Mouse (Mus musculus) A20 (cell line): Measurements from ENCODE around the gene Cd83.

Source experiments
- DNase-seq: peaks from one replicate; pipeline ENCODE4 v3.0.0-alpha.2; 2011; ENCODE audit warnings: low read depth, low spot score

Cd83 gene

GRCm38 (mm10) chr13:43806371-43807271 is 22.0 kb downstream of the Cd83 start:
- DNase-seq = no peak

DNA sequence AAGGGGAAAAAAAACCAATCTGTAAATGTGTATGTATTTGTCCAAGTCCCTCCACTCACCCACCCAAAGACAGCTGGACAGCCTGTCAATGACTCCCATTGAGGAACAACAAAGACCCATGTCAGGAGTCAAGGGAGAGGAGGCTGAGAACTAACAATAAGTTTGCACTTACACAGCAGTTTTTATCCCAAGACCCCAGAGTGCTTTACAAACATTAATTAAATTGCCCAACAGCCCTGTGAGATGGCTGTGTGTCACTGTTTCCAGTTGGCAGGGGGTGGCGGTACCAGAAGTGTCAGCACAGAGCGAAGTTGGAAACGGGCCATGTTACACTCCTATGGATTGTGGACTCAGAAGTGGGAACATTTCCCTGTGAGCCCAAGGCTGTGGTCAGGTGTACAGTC is 22.7 kb downstream of the Cd83 start:
- no peak for DNase-seq

GRCm38 (mm10) chr13:43810621-43811020 is 26.0 kb downstream of the Cd83 start:
- no peak for DNase-seq

DNA sequence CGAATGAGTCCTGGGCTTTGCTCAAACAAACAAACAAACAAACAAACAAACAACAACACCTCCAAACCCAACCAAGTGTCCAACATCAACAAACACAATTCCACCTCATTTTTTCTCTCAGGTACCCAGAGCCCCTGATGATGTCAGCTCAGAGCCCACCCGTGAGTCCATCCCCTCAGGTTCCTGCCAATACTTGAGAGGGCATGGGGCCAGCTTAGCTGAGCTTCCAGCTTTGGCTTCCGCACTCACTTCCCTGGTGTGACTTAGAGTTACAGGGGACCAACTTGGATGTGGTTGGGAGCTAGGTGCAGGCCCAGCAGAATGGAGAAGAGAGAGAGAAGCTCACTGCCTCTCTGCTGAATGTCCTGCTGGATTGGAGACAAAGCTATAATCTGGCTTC is 27.3 kb downstream of the Cd83 start:
- DNase-seq = no peak

GRCm38 (mm10) chr13:43813431-43813830 is 28.9 kb downstream of the Cd83 start:
- no peak for DNase-seq

- no peak for DNase-seq
Observed at GRCm38 (mm10) chr13:43817461-43817860, 32.9 kb downstream of the Cd83 start.

- no peak for DNase-seq
Observed at GRCm38 (mm10) chr13:43818307-43819019, 33.9 kb downstream of the Cd83 start.

DNA sequence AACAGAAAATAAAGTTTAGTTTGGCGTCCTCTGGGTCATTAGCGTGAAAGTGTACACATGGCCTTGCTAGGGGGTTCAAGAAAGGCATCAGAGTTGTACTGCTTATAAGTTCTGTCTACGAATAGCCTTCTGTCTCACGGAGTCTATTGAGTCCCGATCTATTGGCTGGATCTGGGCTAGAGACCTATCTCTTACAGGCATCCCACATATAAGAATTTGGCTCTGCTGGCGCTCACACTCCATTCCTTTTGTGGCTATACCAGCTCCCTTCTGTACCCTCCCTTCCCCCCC is 34.4 kb downstream of the Cd83 start:
- no peak for DNase-seq

GRCm38 (mm10) chr13:43820071-43820470 is 35.5 kb downstream of the Cd83 start:
- no peak for DNase-seq

DNA sequence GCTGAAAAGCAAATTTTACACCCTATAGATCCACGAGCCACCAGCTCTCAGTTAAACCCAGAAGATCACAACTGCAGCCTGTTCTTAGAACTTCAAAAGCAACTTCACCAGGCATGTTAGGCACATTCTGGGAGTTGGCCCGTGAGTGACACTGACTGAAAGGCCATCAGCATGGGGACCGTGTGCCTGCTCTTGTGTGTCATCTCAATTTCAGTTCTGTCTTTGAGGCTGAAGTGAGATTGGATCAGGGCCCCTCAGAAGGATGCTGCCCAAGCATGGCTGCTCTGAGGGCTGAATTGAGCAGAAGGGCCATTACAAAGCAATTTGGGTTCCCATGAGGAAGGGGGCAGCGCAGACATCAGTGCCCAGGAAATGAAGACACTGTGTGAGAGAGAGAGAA is 37.7 kb downstream of the Cd83 start:
- peak; percentile 18 for DNase-seq

- no peak for DNase-seq
Observed at GRCm38 (mm10) chr13:43828648-43829047, 44.1 kb downstream of the Cd83 start.

- DNase-seq = no peak
Observed at GRCm38 (mm10) chr13:43830892-43831673, 46.5 kb downstream of the Cd83 start.

GRCm38 (mm10) chr13:43832731-43833130 is 48.2 kb downstream of the Cd83 start:
- no peak for DNase-seq

DNA sequence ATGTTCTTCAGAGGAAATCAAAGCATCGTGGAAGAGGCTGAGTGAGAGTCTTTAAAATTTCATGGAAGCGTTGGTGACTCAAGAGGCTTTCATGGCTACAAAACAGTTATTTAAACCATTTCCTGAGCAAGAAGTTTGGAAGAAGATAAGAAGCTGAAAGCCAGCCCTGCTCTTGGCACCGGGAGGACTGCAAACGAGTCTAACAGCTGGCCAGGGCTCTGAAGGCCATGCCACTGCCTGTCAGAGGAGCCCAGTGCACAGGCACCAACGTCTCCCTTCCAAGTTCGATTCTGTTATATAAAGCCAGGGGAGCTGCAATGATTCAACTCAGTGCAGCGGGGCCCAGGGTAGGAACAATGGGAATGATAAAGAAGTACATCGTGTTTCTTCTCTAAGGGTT is 51.8 kb downstream of the Cd83 start:
- DNase-seq = no peak

DNA sequence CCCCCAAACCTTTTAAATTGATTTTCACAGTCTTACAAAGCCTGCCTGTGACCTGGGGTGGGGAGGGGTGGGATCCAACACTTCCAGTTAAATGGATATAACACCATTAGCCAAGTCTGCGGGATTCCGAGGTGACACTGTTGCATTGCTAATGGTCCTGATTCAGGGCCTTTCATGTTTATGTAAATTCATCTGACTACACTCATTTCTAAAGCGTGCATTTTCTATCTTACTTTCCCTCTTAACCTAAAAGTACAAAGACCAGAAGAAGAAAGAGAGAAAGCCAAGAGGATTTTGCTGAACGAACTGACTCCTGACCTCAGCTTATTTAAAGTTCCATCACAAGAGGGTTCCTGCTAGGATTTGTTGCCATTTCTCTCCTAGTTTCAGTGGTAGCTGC is 53.2 kb downstream of the Cd83 start:
- DNase-seq = no peak

GRCm38 (mm10) chr13:43845151-43845550 is 60.6 kb downstream of the Cd83 start:
- no peak for DNase-seq

- no peak for DNase-seq
Observed at GRCm38 (mm10) chr13:43847186-43847585, 62.6 kb downstream of the Cd83 start.

DNA sequence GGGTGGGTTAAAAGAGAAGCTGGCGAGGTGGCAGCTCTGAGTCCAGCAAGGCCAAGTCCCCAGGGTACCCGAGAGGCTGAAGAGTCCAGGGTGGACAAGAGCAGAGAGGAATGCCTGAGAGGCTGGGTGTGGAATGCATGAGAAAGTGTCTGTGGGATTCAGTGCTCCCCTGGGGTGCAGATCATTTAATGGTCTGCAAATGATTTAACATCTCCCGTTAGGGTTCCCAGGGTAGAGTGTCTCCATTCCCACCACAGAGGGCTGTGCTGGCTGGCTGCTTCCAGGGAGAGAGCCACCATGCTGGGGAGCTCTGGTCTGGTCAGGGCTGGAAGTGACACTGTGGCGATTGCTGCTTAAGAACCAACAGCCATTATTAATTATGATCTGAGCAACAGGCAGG is 65.2 kb downstream of the Cd83 start:
- DNase-seq = no peak

DNA sequence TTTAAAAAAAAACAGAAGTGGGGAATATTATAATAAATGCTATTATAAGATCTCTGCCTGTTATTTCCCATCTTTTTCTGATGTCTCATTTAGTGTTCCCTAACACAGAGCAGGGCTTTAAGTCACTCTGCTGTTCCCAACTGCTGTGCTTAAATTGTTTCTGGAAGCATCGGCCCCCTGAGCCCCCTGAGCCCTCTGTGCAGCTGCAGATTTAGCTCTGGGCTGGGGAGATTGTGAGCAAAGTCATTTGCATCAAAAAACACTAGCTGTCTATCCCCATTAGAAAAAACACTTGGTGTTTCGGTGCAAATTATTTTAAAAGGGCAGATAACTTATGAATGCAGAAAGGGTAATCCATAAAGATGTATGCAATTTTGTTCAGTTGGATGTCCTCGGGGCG is 66.5 kb downstream of the Cd83 start:
- no peak for DNase-seq
